Mouse (Mus musculus) heart, embryonic 10.5 days (tissue): ENCODE measurements around the gene Nckap1l. TPM values are rescaled to one million over a fixed set of nuclear protein-coding genes. Genes with fewer than 3 reads are reported as not detected.

ENCODE experiments used
- DNase-seq: peaks from one replicate; pipeline ENCODE4 v3.0.0-alpha.2; 2017; ENCODE audit warnings: low spot score
- H3K27ac ChIP-seq: fragments of 300-500 bp; sonication (generic); 2 replicates; pipeline ENCODE4 v1.5.1; 2016; ENCODE audit warnings: mild to moderate bottlenecking
- H3K27me3 ChIP-seq: fragments of 300-500 bp; sonication (generic); 2 replicates; pipeline ENCODE4 v1.6.1; 2016; ENCODE audit warnings: mild to moderate bottlenecking; ENCODE audit not compliant: poor library complexity, insufficient read depth, severe bottlenecking
- H3K36me3 ChIP-seq: fragments of 300-500 bp; sonication (generic); 2 replicates; pipeline ENCODE4 v1.6.1; 2016; ENCODE audit warnings: mild to moderate bottlenecking, moderate library complexity
- H3K4me1 ChIP-seq: fragments of 300-500 bp; sonication (generic); 2 replicates; pipeline ENCODE4 v1.6.1; 2016; ENCODE audit warnings: mild to moderate bottlenecking
- H3K4me3 ChIP-seq: fragments of 300-500 bp; sonication (generic); 2 replicates; pipeline ENCODE4 v1.5.1; 2016; ENCODE audit warnings: mild to moderate bottlenecking, moderate library complexity
- H3K9me3 ChIP-seq: fragments of 300-500 bp; sonication (generic); 2 replicates; pipeline ENCODE4 v1.6.1; 2016; ENCODE audit warnings: mild to moderate bottlenecking, moderate library complexity
- WGBS: fragments of 180-500 bp; shearing (Covaris S2); methylation state at CpG from one replicate; pipeline ENCODE4 v1.1.7; 2016; 5-methylcytosine and 5-hydroxymethylcytosine counted together
- polyA plus RNA-seq: library from polyadenylated mRNA; unstranded; fragments of >200 nt; fragmentation: Nextera tagmentation; extraction: Ambion mirVana; gene quantifications from 2 replicates; pipeline ENCODE4 v1.2.1, GENCODE M21; 2016

The Nckap1l gene
- polyA plus RNA-seq, 1 experiment from 2014 or later, result 2.2 TPM

DNA sequence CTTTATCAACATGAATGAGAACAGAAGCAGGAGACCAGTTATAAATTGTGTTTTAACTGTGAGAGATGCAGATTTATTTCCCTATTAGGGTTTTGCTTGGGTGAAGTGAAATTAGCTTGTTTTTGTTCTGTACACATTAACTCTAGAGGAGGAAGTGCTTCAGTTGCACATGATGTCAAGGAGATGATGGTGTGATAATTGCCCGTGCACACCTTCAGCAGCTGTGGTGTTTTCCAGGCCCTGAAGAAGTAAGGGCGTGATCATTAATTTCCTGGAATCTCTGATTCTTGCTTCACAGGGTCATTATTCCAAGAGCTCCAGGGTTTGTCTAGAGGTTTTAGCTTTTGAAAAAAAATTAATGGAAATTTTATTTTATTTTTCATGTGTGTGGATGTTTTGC is 26.5 kb downstream of the Nckap1l start:
- no peaks in the 10 kb centered on the region for H3K4me1 ChIP-seq
- no peaks in the 10 kb centered on the region for H3K9me3 ChIP-seq
- no peak overlapping the region for H3K27ac ChIP-seq
- DNase-seq, result no peak
- no peaks in the 10 kb centered on the region for H3K36me3 ChIP-seq
- 75% methylated on average over 2 of the region's 2 CpGs for WGBS
- H3K27me3 ChIP-seq, result peaks cover 5% of the 10 kb centered on the region; the same call in 1 of the 2 replicates
- H3K4me3 ChIP-seq, result no peak overlapping the region

DNA sequence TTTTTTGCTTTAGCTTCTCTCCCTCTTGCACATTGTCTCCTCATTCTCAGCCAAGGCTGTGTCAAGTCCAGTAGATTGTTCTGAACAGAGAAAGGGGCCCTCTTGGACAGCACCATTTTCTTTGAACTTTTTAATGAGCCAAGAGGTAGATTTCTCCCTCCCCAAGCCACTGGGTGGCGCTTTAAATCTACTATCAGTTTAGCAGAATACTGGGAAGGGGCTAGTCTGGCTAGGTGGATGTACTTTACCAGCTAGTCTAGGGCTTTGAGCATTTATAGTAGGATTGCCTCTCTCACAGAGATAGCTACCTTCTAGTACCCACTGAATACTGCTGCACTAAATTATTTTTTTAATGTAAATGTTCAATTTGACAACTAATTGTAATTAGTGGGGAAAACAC is 28.9 kb downstream of the Nckap1l start:
- peaks cover 5% of the 10 kb centered on the region; the same call in 1 of the 2 replicates for H3K27me3 ChIP-seq
- H3K9me3 ChIP-seq, result no peaks in the 10 kb centered on the region
- no peaks in the 10 kb centered on the region for H3K36me3 ChIP-seq
- WGBS, result 0% methylated on average over 1 of the region's 1 CpGs
- H3K27ac ChIP-seq, result no peak overlapping the region
- peak; percentile 47 for DNase-seq
- no peaks in the 10 kb centered on the region for H3K4me1 ChIP-seq
- H3K4me3 ChIP-seq, result no peak overlapping the region

DNA sequence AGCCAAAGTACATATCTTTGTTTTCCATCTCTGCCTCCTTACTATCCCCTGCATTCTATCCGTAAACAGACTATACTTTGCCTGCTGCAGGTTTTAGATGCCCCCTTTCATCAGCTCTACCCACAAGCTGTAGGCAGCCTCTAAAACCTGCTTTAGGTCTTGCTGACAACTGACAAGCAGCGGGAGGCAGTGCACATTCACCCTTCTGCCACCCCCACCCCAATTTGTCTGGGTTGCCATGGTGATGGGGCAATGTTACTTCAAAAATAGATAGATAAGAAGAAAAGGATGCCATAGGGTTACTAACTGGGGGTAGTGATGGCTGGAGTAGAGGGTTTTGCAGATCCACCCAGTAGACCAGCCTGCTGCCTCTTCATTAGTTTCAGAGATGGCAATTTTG is 30.9 kb downstream of the Nckap1l start:
- Histone ChIP-seq H3K4me3 (no peak overlapping the region), H3K36me3 (no peaks in the 10 kb centered on the region), H3K4me1 (no peaks in the 10 kb centered on the region), H3K27ac (no peak overlapping the region), H3K9me3 (no peaks in the 10 kb centered on the region), H3K27me3 (no peaks in the 10 kb centered on the region)
- no peak for DNase-seq
- WGBS, result 46% methylated on average over 2 of the region's 2 CpGs

GRCm38 (mm10) chr15:103485106-103485505 is 31.5 kb downstream of the Nckap1l start:
- peak; percentile 42 for DNase-seq
- no peaks in the 10 kb centered on the region for H3K9me3 ChIP-seq
- H3K36me3 ChIP-seq, result no peaks in the 10 kb centered on the region
- H3K4me1 ChIP-seq, result no peaks in the 10 kb centered on the region
- 71% methylated on average over 3 of the region's 3 CpGs for WGBS
- H3K27ac ChIP-seq, result no peak overlapping the region
- no peak overlapping the region for H3K4me3 ChIP-seq
- no peaks in the 10 kb centered on the region for H3K27me3 ChIP-seq

DNA sequence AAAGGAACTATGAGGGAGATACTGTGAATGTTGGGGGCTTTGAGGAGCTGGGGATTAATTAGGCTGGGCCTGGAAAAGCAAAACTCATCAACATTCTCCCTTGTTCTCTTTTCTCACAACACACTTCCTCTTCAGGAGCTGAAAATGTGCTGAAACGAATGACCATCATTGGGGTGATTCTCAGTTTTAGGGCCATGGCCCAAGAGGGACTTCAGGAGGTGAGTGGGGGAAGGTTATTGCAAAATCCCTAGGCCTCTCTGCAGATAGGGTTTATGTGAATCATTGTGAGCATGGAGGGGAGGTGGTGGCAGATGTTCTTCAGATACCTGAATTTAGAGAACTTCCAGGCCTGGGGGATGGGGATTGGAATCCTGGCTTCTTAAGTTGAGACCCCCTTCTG is 33.1 kb downstream of the Nckap1l start:
- Histone ChIP-seq H3K4me1 (no peaks in the 10 kb centered on the region), H3K4me3 (no peak overlapping the region), H3K9me3 (no peaks in the 10 kb centered on the region), H3K36me3 (no peaks in the 10 kb centered on the region), H3K27ac (no peak overlapping the region), H3K27me3 (no peaks in the 10 kb centered on the region)
- no peak for DNase-seq
- 48% methylated on average over 1 of the region's 1 CpGs for WGBS

DNA sequence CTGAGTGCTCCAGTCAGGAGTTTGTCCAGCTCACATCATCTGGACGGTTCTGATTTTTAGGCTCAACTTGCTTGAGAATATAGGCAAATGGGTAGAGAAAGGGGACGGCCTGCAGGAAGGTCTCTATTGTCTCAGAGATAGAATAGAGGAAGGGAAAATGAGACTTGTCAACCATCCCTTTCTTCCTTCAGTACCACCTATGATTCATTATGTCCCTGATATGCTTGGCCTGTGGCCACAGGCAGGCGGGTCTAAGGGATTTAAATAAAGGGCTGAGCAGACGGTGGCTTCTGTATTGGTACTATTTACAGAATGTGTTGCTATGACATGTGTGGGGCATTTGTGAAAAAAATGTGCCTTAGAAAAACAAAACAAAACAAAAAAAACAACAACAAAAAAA is 34.7 kb downstream of the Nckap1l start:
- 57% methylated on average over 4 of the region's 4 CpGs for WGBS
- Histone ChIP-seq H3K36me3 (no peaks in the 10 kb centered on the region), H3K9me3 (no peaks in the 10 kb centered on the region), H3K27me3 (no peaks in the 10 kb centered on the region), H3K27ac (no peak overlapping the region), H3K4me1 (no peaks in the 10 kb centered on the region), H3K4me3 (no peak overlapping the region)
- DNase-seq, result no peak

DNA sequence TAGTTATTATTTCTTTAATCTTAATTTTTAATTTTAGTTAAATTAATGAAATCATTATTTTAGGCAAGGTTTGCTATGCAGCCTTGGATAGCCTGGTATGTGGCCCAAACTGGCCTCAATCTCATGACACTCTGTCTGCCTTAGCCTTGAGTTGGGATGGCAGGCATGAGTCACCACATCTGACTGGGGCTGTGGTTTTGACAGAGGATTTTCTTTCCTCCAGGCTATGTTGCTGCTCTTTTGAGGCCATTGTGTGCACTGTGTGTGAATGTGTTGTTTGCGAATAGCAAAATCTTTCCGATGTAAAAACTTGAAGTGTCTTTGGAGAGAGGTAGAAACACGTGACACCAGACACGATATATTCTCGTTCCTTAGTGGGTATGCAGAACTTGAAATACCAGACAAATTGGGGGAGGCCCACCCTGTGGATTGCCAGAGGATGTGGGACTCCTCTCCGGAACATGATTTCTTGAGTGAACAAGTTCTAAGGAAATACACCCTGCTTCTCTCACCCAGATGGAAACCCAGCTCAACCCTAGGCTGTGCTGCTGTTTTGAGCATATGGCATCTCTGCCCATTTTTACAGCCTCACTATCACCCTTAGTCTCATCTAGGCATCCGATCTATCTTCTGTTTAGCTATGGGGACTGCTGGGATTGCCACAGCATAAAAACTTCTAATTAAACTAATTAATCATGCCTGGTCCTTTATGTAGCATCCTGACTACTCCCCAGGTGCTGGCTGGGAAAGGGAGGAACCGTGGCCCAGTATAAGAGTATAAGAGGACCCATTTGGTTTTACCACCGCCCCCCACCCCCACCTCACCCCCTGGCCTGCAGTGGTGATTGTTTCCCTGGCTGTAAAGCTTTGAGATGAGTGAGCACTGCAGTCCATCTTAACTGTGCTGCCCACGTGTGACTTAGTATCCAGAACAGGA is 42.9 kb downstream of the Nckap1l start:
- DNase-seq, result no peak
- Histone ChIP-seq H3K36me3 (no peaks in the 10 kb centered on the region), H3K27ac (no peak overlapping the region), H3K4me1 (0 out of 2 replicates have a peak, but pooled peaks cover 3% of the 10 kb centered on the region), H3K9me3 (no peaks in the 10 kb centered on the region), H3K27me3 (peaks cover 23% of the 10 kb centered on the region), H3K4me3 (no peak overlapping the region)
- WGBS, result 70% methylated on average over 10 of the region's 10 CpGs

GRCm38 (mm10) chr15:103498157-103498556 is 44.6 kb downstream of the Nckap1l start:
- no peak for DNase-seq
- Histone ChIP-seq H3K27me3 (peaks cover 28% of the 10 kb centered on the region), H3K9me3 (no peaks in the 10 kb centered on the region), H3K4me1 (peaks cover 14% of the 10 kb centered on the region), H3K4me3 (no peak overlapping the region), H3K36me3 (no peaks in the 10 kb centered on the region), H3K27ac (no peak overlapping the region)
- WGBS, result 19% methylated on average over 3 of the region's 3 CpGs

DNA sequence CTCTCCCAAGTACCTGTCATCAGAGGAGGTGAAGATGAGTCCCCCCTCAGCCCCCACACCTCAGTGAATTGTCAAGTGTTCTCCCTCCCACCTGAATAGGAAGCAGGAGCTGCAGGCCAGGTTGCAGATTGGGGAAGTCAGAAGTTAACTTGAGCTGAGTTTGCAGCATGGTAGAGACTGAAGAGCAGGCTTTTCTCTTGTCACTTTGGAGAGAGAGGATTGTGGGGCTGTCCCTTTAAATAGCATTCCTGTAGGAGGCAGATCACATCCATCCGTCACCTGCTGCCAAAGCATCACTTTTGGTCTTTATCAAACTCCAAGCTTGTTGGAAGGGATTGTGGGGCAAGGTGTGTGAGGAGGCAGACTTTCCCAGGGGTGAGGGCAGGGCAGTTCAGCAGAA is 47.1 kb downstream of the Nckap1l start:
- Histone ChIP-seq H3K4me3 (no peak overlapping the region), H3K9me3 (no peaks in the 10 kb centered on the region), H3K36me3 (no peaks in the 10 kb centered on the region), H3K4me1 (peaks cover 21% of the 10 kb centered on the region), H3K27me3 (peaks cover 53% of the 10 kb centered on the region), H3K27ac (no peak overlapping the region)
- DNase-seq, result no peak
- 49% methylated on average over 1 of the region's 1 CpGs for WGBS

DNA sequence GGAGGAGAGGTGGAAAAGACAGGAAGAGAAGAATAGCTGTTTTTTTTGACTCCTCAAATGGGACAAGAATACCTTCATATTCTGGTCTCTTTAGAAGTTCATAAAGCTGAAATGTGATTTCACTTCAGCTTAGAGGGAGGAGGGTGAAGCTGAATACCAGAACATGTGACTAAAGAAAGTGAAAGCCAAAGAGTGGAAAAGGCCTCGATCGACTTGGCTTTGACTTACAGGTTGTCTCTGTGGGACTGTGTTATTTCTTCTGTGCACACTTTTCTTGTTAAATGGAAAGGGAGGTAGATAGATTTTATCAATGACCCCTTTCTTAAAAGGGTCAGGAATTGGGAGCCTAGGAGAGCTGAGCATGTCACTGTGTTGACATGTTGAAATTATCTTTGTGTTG is 47.6 kb downstream of the Nckap1l start:
- peaks cover 54% of the 10 kb centered on the region for H3K27me3 ChIP-seq
- DNase-seq, result no peak

DNA sequence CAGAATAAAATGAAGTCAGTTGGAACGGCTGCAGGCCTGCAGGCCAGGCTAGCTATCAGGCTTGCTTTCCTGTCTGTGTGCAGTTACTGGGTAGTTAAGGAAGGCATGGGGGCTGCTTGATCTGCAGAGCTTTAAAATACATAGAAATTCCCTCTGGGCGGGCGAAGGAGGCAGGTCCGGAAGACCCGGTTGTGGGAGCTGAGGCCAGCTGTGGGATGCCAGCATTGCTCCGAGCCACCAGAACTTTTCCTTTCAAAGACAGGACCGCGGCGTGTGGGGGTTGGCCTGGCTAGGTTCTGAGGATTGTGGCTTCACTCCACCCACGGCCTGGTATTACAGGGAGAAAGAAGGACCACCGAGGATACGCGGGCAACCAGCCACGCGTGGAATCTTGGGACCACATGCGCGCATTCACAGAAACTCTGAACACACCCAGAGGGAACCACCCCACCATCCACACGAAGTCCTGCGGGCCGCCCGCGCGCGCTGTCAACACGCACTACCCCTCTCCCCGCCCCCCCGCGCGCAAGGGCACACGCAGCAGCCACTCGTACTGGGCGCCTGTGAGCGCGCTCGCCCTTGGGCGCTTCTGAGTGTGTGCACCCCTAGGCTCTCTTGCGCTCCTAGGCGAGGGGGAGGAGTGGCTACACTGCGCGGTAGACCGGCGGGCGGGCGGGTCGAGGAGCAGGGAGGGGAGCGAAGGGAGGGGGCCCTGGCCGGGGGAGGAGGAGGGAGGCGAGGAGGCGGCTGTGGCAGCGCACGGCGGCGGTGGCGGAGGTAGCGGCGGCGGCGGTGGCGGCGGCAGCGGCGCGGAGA is 49.0 kb downstream of the Nckap1l start, which contains the start of gene Pde1b:
Gene Pde1b, plus strand, starts transcription at position 600 of the 816 bp plus-strand sequence.
- H3K4me1 ChIP-seq, result peaks cover 21% of the 10 kb centered on the region
- peak; percentile 79 for DNase-seq
- H3K36me3 ChIP-seq, result no peaks in the 10 kb centered on the region
- H3K27ac ChIP-seq, result peak within 1 kb of the TSS; percentile 76
- peak within 1 kb of the TSS; percentile 68 for H3K4me3 ChIP-seq
- peaks cover 53% of the 10 kb centered on the region for H3K27me3 ChIP-seq
- WGBS, result under 1% methylated on average over 58 of the region's 63 CpGs
- no peaks in the 10 kb centered on the region for H3K9me3 ChIP-seq

More for the DNA sequence above, 47.6 kb downstream of the Nckap1l start:
- H3K27ac ChIP-seq, result no peak overlapping the region
- WGBS, result 55% methylated on average over 2 of the region's 2 CpGs
- H3K4me3 ChIP-seq, result no peak overlapping the region
- no peaks in the 10 kb centered on the region for H3K9me3 ChIP-seq
- peaks cover 21% of the 10 kb centered on the region for H3K4me1 ChIP-seq
- no peaks in the 10 kb centered on the region for H3K36me3 ChIP-seq

GRCm38 (mm10) chr15:103503251-103503600 is 49.6 kb downstream of the Nckap1l start:
- H3K4me1 ChIP-seq, result peaks cover 18% of the 10 kb centered on the region
- peak overlapping the region; percentile 68 for H3K4me3 ChIP-seq
- 2% methylated on average over 15 of the region's 15 CpGs for WGBS
- no peak for DNase-seq
- no peaks in the 10 kb centered on the region for H3K9me3 ChIP-seq
- no peaks in the 10 kb centered on the region for H3K36me3 ChIP-seq
- peak overlapping the region; percentile 76 for H3K27ac ChIP-seq
- peaks cover 59% of the 10 kb centered on the region for H3K27me3 ChIP-seq

GRCm38 (mm10) chr15:103503660-103504059 is 50.1 kb downstream of the Nckap1l start:
- no peak for DNase-seq
- H3K27me3 ChIP-seq, result peaks cover 59% of the 10 kb centered on the region

More at GRCm38 (mm10) chr15:103503660-103504059, 50.1 kb downstream of the Nckap1l start:
- Histone ChIP-seq H3K9me3 (no peaks in the 10 kb centered on the region), H3K36me3 (no peaks in the 10 kb centered on the region), H3K27ac (no peak overlapping the region), H3K4me1 (peaks cover 18% of the 10 kb centered on the region), H3K4me3 (peak overlapping the region; percentile 68)
- 51% methylated on average over 12 of the region's 12 CpGs for WGBS
